Mouse (Mus musculus) hematopoietic stem cell, adult 5-6 weeks (primary cell): ENCODE data around the gene Hand1. TPM values are rescaled to one million over a fixed set of nuclear protein-coding genes. Genes with fewer than 3 reads are reported as not detected.

Experiments
- ATAC-seq, 2 experiments: fragments of 125-278 bp in 1 of 2; replicated peaks in 1 of 2; 2 replicates each; pipeline ENCODE4 v1.8.0; 2016 to 2017; ENCODE audit warnings: inconsistent platforms in 2 of 2, mild to moderate bottlenecking in 2 of 2, moderate number of reproducible peaks in 2 of 2, low read depth in 1 of 2, moderate TSS enrichment in 1 of 2; ENCODE audit not compliant: low FRiP score in 2 of 2, poor library complexity in 2 of 2, severe bottlenecking in 2 of 2, insufficient read depth in 1 of 2, low TSS enrichment in 1 of 2
- total RNA-seq: library from RNA; stranded (forward); fragments of 172-1452, 232-1000 nt; gene quantifications from 2 replicates; pipeline ENCODE4 v1.2.3, GENCODE M21; 2017

The Hand1 gene
- total RNA-seq, 1 experiment from 2014 or later = not detected

GRCm38 (mm10) chr11:57786616-57787418, 45.8 kb downstream of the Hand1 start:
- no peak for ATAC-seq

GRCm38 (mm10) chr11:57779824-57780223, 52.8 kb downstream of the Hand1 start:
- no peak for ATAC-seq

Other genes starting within 250 kb of the Hand1 start
- gene Galnt10, start 187.4 kb downstream of the Hand1 start, total RNA-seq = 9.7 and 11.4 TPM in 2 replicates
- 26.6 and 26.8 TPM in 2 replicates for gene Sap30l, start 31.2 kb downstream of the Hand1 start, total RNA-seq
- 53.3 and 55.1 TPM in 2 replicates for gene Larp1, start 176.2 kb upstream of the Hand1 start, total RNA-seq